Mouse (Mus musculus): ENCODE data around the gene Ndufa5.

GRCm38 (mm10) chr6:24568963-24569362, 41.1 kb upstream of the Ndufa5 start:
- TF ChIP-seq CTCF (IDR thresholded peaks at IDR 0.05; ENCODE audit: borderline replicate concordance, control insufficient read depth, extremely low read depth, insufficient read depth, low read length, poor library complexity) (no peak), POLR2A (IDR thresholded peaks at IDR 0.05; ENCODE audit: control insufficient read depth, extremely low read depth, insufficient read depth, low read length, poor library complexity) (no peak)

All from thymus, adult 2 months (tissue).